Mouse (Mus musculus) brain, embryonic 14.5 days (tissue): ENCODE results near the gene Rnf187.

ENCODE experiments used
- CTCF ChIP-seq: fragments of 200-500 bp; IDR thresholded peaks from 2 replicates; pipeline ENCODE4 v1.5.1; 2012; ENCODE audit warnings: inconsistent platforms, mild to moderate bottlenecking, moderate library complexity, borderline replicate concordance; ENCODE audit not compliant: insufficient read depth, insufficient read length; ENCODE audit errors: extremely low read depth
- POLR2A ChIP-seq: fragments of 200-500 bp; IDR thresholded peaks from 2 replicates; pipeline ENCODE4 v1.6.1; 2012; ENCODE audit warnings: mild to moderate bottlenecking, inconsistent platforms, borderline replicate concordance; ENCODE audit not compliant: poor library complexity, insufficient read depth, insufficient read length, severe bottlenecking; ENCODE audit errors: extremely low read depth

DNA sequence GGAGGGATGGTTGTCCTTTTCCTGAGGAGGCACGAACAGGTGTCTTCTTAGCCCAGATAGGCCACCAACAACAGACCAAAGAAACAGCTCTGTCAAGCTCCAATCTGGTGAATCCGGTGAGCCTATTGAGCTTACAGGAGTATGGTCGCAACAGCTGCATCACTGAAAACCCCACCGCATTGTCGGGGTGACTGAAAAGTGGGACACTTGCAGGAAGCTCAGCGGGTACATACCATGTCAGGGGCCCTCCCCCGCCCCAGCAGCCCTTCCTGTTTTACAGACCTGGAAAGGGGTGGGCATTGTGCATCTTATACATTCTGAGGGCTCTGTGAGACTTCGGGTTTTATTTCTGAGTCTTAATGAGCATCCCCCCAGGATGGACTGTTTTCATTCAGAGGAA lies 55.0 kb downstream of the Rnf187 start:
- TF ChIP-seq CTCF (no peak), POLR2A (no peak)
